Mouse (Mus musculus): ENCODE results near the gene Olfr63.
"Not testable (repeated sequence)": the region's sequence is repeated elsewhere in the genome, so short reads cannot be mapped to it uniquely, and the experiment has no call there.

Gene Olfr63

GRCm38 (mm10) chr17:33264376-33264775, at the start of gene Olfr63:
Gene Olfr63 (plus strand): TSS chr17:33264676.
- no peak for DNase-seq (ENCODE audit: low spot score)

DNA sequence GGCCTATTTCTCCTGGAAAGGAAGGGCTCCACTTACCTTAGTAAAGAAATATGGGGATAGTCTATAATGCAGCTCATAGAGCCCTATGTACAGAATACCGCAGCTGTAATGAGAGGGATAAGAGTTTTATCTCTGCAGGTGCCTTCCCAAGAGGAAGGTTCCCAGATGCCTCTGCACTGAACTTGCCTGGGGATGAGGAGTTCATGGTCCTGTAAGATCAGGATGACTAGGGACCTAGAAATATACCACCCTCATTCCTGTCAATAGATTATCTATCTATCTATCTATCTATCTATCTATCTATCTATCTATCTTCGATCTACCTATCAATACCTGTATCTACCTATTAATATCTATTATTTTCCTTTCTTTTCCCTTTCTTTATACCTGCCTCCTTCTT, 42.9 kb upstream of the Olfr63 start, which contains the start of gene Olfr1564:
Olfr1564 (minus strand) TSS at position 101 of the 400 bp plus-strand sequence.
- DNase-seq (ENCODE audit: low spot score): no peak

GRCm38 (mm10) chr17:33236646-33237045, 27.8 kb upstream of the Olfr63 start:
- not testable (repeated sequence) for DNase-seq (ENCODE audit: low spot score)

DNA sequence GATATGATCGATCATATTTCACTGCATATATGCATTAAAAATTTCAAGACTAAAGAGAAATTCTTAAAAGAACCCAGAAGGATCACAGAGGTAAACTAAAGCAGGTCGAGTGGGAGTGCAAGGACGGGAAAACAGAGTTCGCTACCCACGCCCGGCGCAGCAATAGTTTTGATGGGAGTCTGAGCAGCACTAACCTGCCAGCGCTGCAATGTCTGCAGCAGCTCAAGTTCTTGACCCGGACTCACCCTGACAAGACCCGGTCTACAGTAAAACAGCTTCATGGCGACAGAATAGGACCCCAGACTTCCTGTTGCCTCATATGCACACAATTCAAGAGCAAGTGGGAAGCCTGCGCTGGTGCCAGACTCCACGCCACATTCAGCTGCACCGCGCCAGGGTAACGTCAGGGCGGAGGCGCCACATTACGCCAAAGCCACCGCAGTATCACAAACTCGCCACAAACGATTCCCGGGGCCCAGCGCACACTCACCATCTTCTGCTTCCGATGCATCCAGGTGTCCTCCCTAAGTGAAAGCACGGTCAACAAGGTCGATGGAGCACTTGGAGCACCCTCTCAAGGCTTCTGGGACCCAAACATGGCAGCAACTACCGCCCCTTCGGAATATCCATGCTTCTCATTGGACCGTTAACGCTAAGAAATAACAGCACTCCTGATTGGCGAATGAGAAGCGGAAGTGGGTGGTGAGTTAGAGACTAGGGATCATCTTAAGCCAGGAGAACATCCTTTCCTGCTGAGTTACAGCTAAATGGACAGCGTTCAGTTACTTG, 9.8 kb upstream of the Olfr63 start, which contains the start of gene Zfp955a:
Zfp955a (minus strand) TSS at position 616 of the 789 bp plus-strand sequence.
- not testable (repeated sequence) for DNase-seq (ENCODE audit: low spot score)

DNA sequence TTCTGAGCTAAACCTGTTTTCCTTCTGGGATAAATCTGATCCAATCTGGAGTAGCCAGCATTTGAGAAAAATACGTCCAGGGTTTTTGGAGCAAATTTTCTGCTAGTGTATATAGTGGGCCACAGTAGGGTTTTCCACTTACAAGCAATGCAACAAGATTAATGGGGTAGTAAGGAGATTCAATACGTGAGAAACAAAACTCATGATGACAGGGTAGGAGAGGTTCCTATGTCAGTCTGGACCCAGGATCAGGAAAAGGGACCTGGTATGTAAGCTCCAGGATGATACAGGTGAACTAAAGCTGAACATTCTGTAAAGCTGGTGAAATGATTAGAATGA, 9.2 kb upstream of the Olfr63 start:
- not testable (repeated sequence) for DNase-seq (ENCODE audit: low spot score)

DNA sequence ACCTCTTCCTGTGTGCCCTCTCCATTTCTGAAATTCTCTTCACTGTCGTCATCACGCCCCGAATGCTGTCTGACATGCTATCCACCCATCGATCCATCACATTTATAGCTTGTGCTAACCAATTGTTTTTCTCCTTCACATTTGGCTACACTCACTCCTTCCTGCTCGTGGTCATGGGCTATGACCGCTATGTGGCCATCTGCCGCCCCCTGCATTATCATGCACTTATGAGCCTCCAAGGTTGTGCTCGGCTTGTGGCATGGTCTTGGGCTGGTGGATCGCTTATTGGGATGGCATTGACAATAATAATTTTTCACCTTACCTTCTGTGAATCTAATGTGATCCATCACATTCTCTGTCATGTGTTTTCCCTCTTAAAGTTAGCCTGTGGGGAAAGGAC, 4.4 kb downstream of the Olfr63 start:
- DNase-seq (ENCODE audit: low spot score): no peak

DNA sequence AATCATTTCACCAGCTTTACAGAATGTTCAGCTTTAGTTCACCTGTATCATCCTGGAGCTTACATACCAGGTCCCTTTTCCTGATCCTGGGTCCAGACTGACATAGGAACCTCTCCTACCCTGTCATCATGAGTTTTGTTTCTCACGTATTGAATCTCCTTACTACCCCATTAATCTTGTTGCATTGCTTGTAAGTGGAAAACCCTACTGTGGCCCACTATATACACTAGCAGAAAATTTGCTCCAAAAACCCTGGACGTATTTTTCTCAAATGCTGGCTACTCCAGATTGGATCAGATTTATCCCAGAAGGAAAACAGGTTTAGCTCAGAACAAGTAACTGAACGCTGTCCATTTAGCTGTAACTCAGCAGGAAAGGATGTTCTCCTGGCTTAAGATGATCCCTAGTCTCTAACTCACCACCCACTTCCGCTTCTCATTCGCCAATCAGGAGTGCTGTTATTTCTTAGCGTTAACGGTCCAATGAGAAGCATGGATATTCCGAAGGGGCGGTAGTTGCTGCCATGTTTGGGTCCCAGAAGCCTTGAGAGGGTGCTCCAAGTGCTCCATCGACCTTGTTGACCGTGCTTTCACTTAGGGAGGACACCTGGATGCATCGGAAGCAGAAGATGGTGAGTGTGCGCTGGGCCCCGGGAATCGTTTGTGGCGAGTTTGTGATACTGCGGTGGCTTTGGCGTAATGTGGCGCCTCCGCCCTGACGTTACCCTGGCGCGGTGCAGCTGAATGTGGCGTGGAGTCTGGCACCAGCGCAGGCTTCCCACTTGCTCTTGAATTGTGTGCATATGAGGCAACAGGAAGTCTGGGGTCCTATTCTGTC, 24.8 kb downstream of the Olfr63 start, which contains the start of gene Zfp955b:
Zfp955b (plus strand) TSS at position 506 of the 837 bp plus-strand sequence.
- DNase-seq (ENCODE audit: low spot score): not testable (repeated sequence)

- DNase-seq (ENCODE audit: low spot score): not testable (repeated sequence)
Measured at GRCm38 (mm10) chr17:33289876-33290149, 25.3 kb downstream of the Olfr63 start.
